Mouse (Mus musculus): ENCODE results near the gene Gm7876. TPM values are rescaled to one million over a fixed set of nuclear protein-coding genes. Genes with fewer than 3 reads are reported as not detected.
"Not testable (repeated sequence)": the region's sequence is repeated elsewhere in the genome, so short reads cannot be mapped to it uniquely, and the experiment has no call there.

Gm7876 gene
- not detected in 2 replicates for polyA plus RNA-seq (2015; fragmentation: Nextera tagmentation; extraction: Ambion mirVana)

- H3K4me2 ChIP-seq (ENCODE audit: low read length); H3K4me3 ChIP-seq (replicated peaks; ENCODE audit: low read length); ATAC-seq; H3K36me3 ChIP-seq (ENCODE audit: control insufficient read depth, insufficient read depth); H3K4me1 ChIP-seq (replicated peaks; ENCODE audit: control insufficient read depth, insufficient read depth, low read length); H3K9me3 ChIP-seq (ENCODE audit: control insufficient read depth, low read length); H3K9ac ChIP-seq (replicated peaks; ENCODE audit: low read depth, low read length); H3K27ac ChIP-seq (ENCODE audit: low read length); H3K27me3 ChIP-seq (replicated peaks; ENCODE audit: control insufficient read depth, insufficient read depth, low read length): not testable (repeated sequence)
- 88% methylated on average over 1 of the region's 2 CpGs for WGBS
Observed at GRCm38 (mm10) chr14:4708938-4709337, at the start of gene Gm7876. Gm7876 (plus strand) TSS chr14:4709238.

- H3K36me3 ChIP-seq (ENCODE audit: control insufficient read depth, insufficient read depth); H3K9ac ChIP-seq (replicated peaks; ENCODE audit: low read depth, low read length); ATAC-seq; H3K4me1 ChIP-seq (replicated peaks; ENCODE audit: control insufficient read depth, insufficient read depth, low read length); H3K9me3 ChIP-seq (ENCODE audit: control insufficient read depth, low read length); H3K4me3 ChIP-seq (replicated peaks; ENCODE audit: low read length); H3K4me2 ChIP-seq (ENCODE audit: low read length); H3K27ac ChIP-seq (ENCODE audit: low read length); H3K27me3 ChIP-seq (replicated peaks; ENCODE audit: control insufficient read depth, insufficient read depth, low read length): not testable (repeated sequence)
- no CpG with 5 or more reads among the region's 2 CpGs for WGBS
Observed at GRCm38 (mm10) chr14:4663892-4664291, 45.1 kb upstream of the Gm7876 start, which contains the start of gene Gm3239. Gm3239 (plus strand) TSS chr14:4664192.

GRCm38 (mm10) chr14:4726038-4726880, 17.2 kb downstream of the Gm7876 start, which contains the start of gene Gm3252:
Gm3252 (plus strand) TSS chr14:4726775.
- Histone ChIP-seq H3K4me3 (replicated peaks; ENCODE audit: low read length) (peak within 1 kb of the TSS; percentile 35), H3K4me2 (ENCODE audit: low read length) (peak within 1 kb of the TSS; percentile 46)
- not testable (repeated sequence) for ATAC-seq; H3K36me3 ChIP-seq (ENCODE audit: control insufficient read depth, insufficient read depth); H3K9me3 ChIP-seq (ENCODE audit: control insufficient read depth, low read length); H3K4me1 ChIP-seq (replicated peaks; ENCODE audit: control insufficient read depth, insufficient read depth, low read length); H3K9ac ChIP-seq (replicated peaks; ENCODE audit: low read depth, low read length); H3K27me3 ChIP-seq (replicated peaks; ENCODE audit: control insufficient read depth, insufficient read depth, low read length); H3K27ac ChIP-seq (ENCODE audit: low read length)
- 5% methylated on average over 3 of the region's 47 CpGs for WGBS

Other genes with a start within 250 kb of the Gm7876 start
- not detected in 2 replicates for gene Gm3182, start 227.5 kb upstream of the Gm7876 start, polyA plus RNA-seq (2015; fragmentation: Nextera tagmentation; extraction: Ambion mirVana)
- not detected in 2 replicates for gene Gm3047, start 153.8 kb upstream of the Gm7876 start, polyA plus RNA-seq (2015; fragmentation: Nextera tagmentation; extraction: Ambion mirVana)
- not detected in 2 replicates for gene Gm8159, start 76.9 kb upstream of the Gm7876 start, polyA plus RNA-seq (2015; fragmentation: Nextera tagmentation; extraction: Ambion mirVana)
- 0.61 and 0.86 TPM in 2 replicates for gene Gm3239, start 45.0 kb upstream of the Gm7876 start, polyA plus RNA-seq (2015; fragmentation: Nextera tagmentation; extraction: Ambion mirVana)
- 1.6 and 1.7 TPM in 2 replicates for gene Gm3252, start 17.5 kb downstream of the Gm7876 start, polyA plus RNA-seq (2015; fragmentation: Nextera tagmentation; extraction: Ambion mirVana)
- not detected in 2 replicates for gene Gm9602, start 67.1 kb downstream of the Gm7876 start, polyA plus RNA-seq (2015; fragmentation: Nextera tagmentation; extraction: Ambion mirVana)
- gene Gm3269, start 128.9 kb downstream of the Gm7876 start, polyA plus RNA-seq (2015; fragmentation: Nextera tagmentation; extraction: Ambion mirVana), result not detected in 2 replicates
- gene Gm3264, start 146.3 kb downstream of the Gm7876 start, polyA plus RNA-seq (2015; fragmentation: Nextera tagmentation; extraction: Ambion mirVana), result 2.2 and 4.9 TPM in 2 replicates
- gene Gm3278, start 183.2 kb downstream of the Gm7876 start, polyA plus RNA-seq (2015; fragmentation: Nextera tagmentation; extraction: Ambion mirVana), result not detected in 2 replicates